In genomic region chr4:107641624-107642023, GRCm38 (mm10) we compare ENCODE assay signal across 24 mouse cellular contexts. TPM values are rescaled to one million over a fixed set of nuclear protein-coding genes. Genes with fewer than 3 reads are reported as not detected.
DNase-seq lines count a peak whose midpoint lies in the region; ATAC-seq and TF ChIP-seq lines count a peak whose summit lies in the region.
"Had no signal": no experiment of that assay in that cellular context is flagged by ENCODE, and none has a peak within 500 bp of the region (broad histone marks: within the 10 kb centered on the region; RNA-seq: fewer than 3 reads in every experiment).

No protein-coding gene starts in this region.

- H3K9me3 ChIP-seq in kidney, embryonic 15.5 days (replicated peaks): no peaks in the 10 kb centered on the region
- no peaks in the 10 kb centered on the region for H3K9me3 ChIP-seq in lung, embryonic 14.5 days (ENCODE audit: low read depth, low read length)
- H3K9me3 ChIP-seq: embryonic facial prominence, embryonic 15.5 days; forebrain, embryonic 10.5 days; heart, embryonic 15.5 days; hindbrain, embryonic 15.5 days had no signal

- TF ChIP-seq CTCF in gastrocnemius, adult 2 months (IDR thresholded peaks at IDR 0.05): no peak
- TF ChIP-seq CTCF in lung, embryonic 14.5 days (IDR thresholded peaks at IDR 0.05; ENCODE audit: low read depth): no peak

- H3K9ac ChIP-seq in kidney, embryonic 15.5 days: no peak overlapping the region
- no peak overlapping the region for H3K9ac ChIP-seq in lung, embryonic 14.5 days
- H3K9ac ChIP-seq: embryonic facial prominence, embryonic 15.5 days; heart, embryonic 15.5 days; hindbrain, embryonic 15.5 days had no signal

- no peaks in the 10 kb centered on the region for H3K4me1 ChIP-seq in kidney, embryonic 15.5 days
- no peaks in the 10 kb centered on the region for H3K4me1 ChIP-seq in lung, embryonic 14.5 days (ENCODE audit: insufficient read depth)

- intact Hi-C loops in gastrocnemius, adult 2 months (cut with DNase I): no loop called here

- ATAC-seq in kidney, embryonic 15.5 days (replicated peaks; ENCODE audit: low FRiP score): no peak
- ATAC-seq in lung, embryonic 14.5 days (ENCODE audit: insufficient read depth): peak; percentile 54; the same call in 1 of the 2 replicates
- ATAC-seq: forebrain, embryonic 14.5 days had no signal

- peak overlapping the region; percentile 78 for H3K27ac ChIP-seq in gastrocnemius, adult 2 months
- 0 out of 2 replicates have a peak overlapping the region, but pooled peaks have one; percentile 15 for H3K27ac ChIP-seq in kidney, embryonic 15.5 days
- H3K27ac ChIP-seq in lung, embryonic 14.5 days (ENCODE audit: low read depth): no peak overlapping the region
- H3K27ac ChIP-seq: embryonic facial prominence, embryonic 15.5 days; forebrain, embryonic 10.5 days; heart, adult 2 months; heart, embryonic 15.5 days; hindbrain, embryonic 15.5 days had no signal

- H3K4me3 ChIP-seq in gastrocnemius, adult 2 months: no peak overlapping the region
- H3K4me3 ChIP-seq in kidney, embryonic 15.5 days (replicated peaks): no peak overlapping the region
- H3K4me3 ChIP-seq in lung, embryonic 14.5 days (ENCODE audit: low read depth, low read length): no peak overlapping the region
- H3K4me3 ChIP-seq: embryonic facial prominence, embryonic 15.5 days; erythroblast, embryonic 14.5 days; forebrain, embryonic 10.5 days; heart, adult 2 months; heart, embryonic 15.5 days; hindbrain, embryonic 15.5 days had no signal

- peak; percentile 80 for DNase-seq in gastrocnemius, adult 2 months
- DNase-seq in gastrocnemius, postnatal 4 days (ENCODE audit: low spot score in 2 of 2): no peak
- DNase-seq in kidney, adult 8-10 months: no peak
- DNase-seq in lung, embryonic 14.5 days: peak; percentile 43
- DNase-seq in lung, postnatal 36 days: no peak
- DNase-seq in liver: no peak
- DNase-seq: adrenal gland, postnatal 10 days; cerebellum, adult 11 months; cerebellum, adult 8-10 months; cerebellum, postnatal 14 days; embryo, embryonic 11 days; heart, adult 2 months; heart, postnatal 36 days had no signal

- H3K36me3 ChIP-seq in kidney, embryonic 15.5 days: no peaks in the 10 kb centered on the region
- H3K36me3 ChIP-seq in lung, embryonic 14.5 days (ENCODE audit: insufficient read depth): no peaks in the 10 kb centered on the region
- H3K36me3 ChIP-seq: embryonic facial prominence, embryonic 15.5 days; forebrain, embryonic 10.5 days; heart, embryonic 15.5 days; hindbrain, embryonic 15.5 days had no signal

- no peaks in the 10 kb centered on the region; the same call in 1 of the 2 replicates for H3K27me3 ChIP-seq in kidney, embryonic 15.5 days
- no peaks in the 10 kb centered on the region for H3K27me3 ChIP-seq in lung, embryonic 14.5 days (ENCODE audit: insufficient read depth, low read length)
- H3K27me3 ChIP-seq: embryonic facial prominence, embryonic 15.5 days; heart, embryonic 15.5 days; hindbrain, embryonic 15.5 days had no signal

- no peak overlapping the region for H3K4me2 ChIP-seq in kidney, embryonic 15.5 days
- no peak overlapping the region for H3K4me2 ChIP-seq in lung, embryonic 14.5 days
- H3K4me2 ChIP-seq: embryonic facial prominence, embryonic 15.5 days; heart, embryonic 11.5 days; heart, embryonic 15.5 days; hindbrain, embryonic 15.5 days had no signal

- 68% methylated on average over 4 of the region's 4 CpGs for WGBS in kidney, embryonic 15.5 days
- WGBS in lung, embryonic 14.5 days: 48% methylated on average over 4 of the region's 4 CpGs

RNA-seq across cellular contexts. Expression of gene Dmrtb1, which starts 42.4 kb away (rescaled TPM):
- not detected for total RNA-seq in gastrocnemius, adult 2 months (2021)
- not detected for total RNA-seq in gastrocnemius, postnatal 4 days (2021)
- polyA plus RNA-seq in kidney, embryonic 15.5 days (2015; fragmentation: Nextera tagmentation; extraction: Ambion mirVana): not detected in 2 replicates
- not detected in 2 replicates for polyA plus RNA-seq in lung, embryonic 14.5 days (2014; fragmentation: Nextera tagmentation; extraction: Ambion mirVana)
- total RNA-seq: adrenal gland, postnatal 10 days; adrenal gland, postnatal 4 days; common myeloid progenitor, adult 5-6 weeks; heart, adult 2 months; heart, postnatal 36 days; MEL had no signal
- polyA plus RNA-seq: heart, embryonic 11.5 days; heart, embryonic 15.5 days had no signal

Comparison
In these comparisons a context has a peak if more than half of its experiments do, and no peak if none do; other contexts are left out.
1. DNase-seq: peak in gastrocnemius, adult 2 months (single experiment) and lung, embryonic 14.5 days (single experiment); none in gastrocnemius, postnatal 4 days (0 of 2), kidney, adult 8-10 months (0 of 2), lung, postnatal 36 days (single experiment) and liver (single experiment).